Mouse (Mus musculus): ENCODE measurements at regions not wholly inside any gene's neighbourhood (a gene's known extent, or its start where the extent isn't known, plus 50 kb on each side); places are given as distances from the start of the nearest gene placed in this dataset.

GRCm38 (mm10) chr5:148454200-148454599, 54.5 kb upstream of the Slc7a1 start:
- DNase-seq (ENCODE audit: low read depth, low spot score) = no peak

GRCm38 (mm10) chr5:148453776-148454175, 54.1 kb upstream of the Slc7a1 start:
- DNase-seq (ENCODE audit: low read depth, low spot score) = no peak

- no peak for DNase-seq (ENCODE audit: low read depth, low spot score)
Observed at GRCm38 (mm10) chr5:148452909-148453632, 53.4 kb upstream of the Slc7a1 start.

- DNase-seq (ENCODE audit: low read depth, low spot score) = peak; percentile 21
Observed at GRCm38 (mm10) chr5:148451811-148452210, 52.1 kb upstream of the Slc7a1 start.

- DNase-seq (ENCODE audit: low read depth, low spot score) = no peak
Observed at GRCm38 (mm10) chr5:148450924-148451323, 51.2 kb upstream of the Slc7a1 start.
